Mouse (Mus musculus) E14TG2a.4 (cell line): Measurements from ENCODE around the gene Mras.

Source experiments
- CTCF ChIP-seq: conservative IDR thresholded peaks from 2 replicates; pipeline ENCODE4 v1.5.1; 2014; ENCODE audit warnings: low read length
- NANOG ChIP-seq: IDR thresholded peaks from 2 replicates; pipeline ENCODE4 v1.6.1; 2014; ENCODE audit warnings: borderline replicate concordance, low read length, mixed read lengths

DNA sequence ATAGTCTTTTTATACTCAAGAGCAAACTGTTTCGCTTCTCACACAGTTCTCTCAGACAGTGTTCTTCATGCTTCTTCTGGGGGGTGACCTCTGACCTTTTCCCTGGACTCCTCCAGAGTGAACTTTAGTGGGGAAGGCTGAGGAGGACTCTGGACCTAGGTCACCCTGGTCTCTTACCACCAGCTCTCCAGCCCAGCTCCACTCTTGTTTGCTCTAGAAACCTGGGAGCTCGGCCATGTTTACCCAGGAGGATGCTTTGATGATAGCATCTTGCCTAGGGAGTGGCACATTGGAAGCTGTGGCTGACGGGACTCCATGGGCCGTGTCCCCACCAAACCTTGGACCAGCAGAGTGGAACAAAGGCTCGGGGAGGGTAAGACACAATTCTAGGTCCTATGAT lies 47.0 kb downstream of the Mras start:
- TF ChIP-seq CTCF (no peak), NANOG (no peak)
